Mouse (Mus musculus) embryonic facial prominence, embryonic 13.5 days (tissue): Measurements from ENCODE around the gene Gm10037. TPM values are rescaled to one million over a fixed set of nuclear protein-coding genes. Genes with fewer than 3 reads are reported as not detected.
"Not testable (repeated sequence)": the region's sequence is repeated elsewhere in the genome, so short reads cannot be mapped to it uniquely, and the experiment has no call there.

Experiments
- ATAC-seq: fragments of 200-750 bp; cut with Nextera tagmentation; 2 replicates; pipeline ENCODE4 v1.8.0; 2017; ENCODE audit warnings: low read depth; ENCODE audit not compliant: insufficient number of reproducible peaks, insufficient read depth, low FRiP score, low TSS enrichment
- H3K27ac ChIP-seq: fragments of 300-500 bp; sonication (generic); 2 replicates; pipeline ENCODE4 v1.5.1; 2015; ENCODE audit warnings: moderate library complexity, mild to moderate bottlenecking, inconsistent platforms
- H3K27me3 ChIP-seq: fragments of 300-500 bp; sonication (generic); 2 replicates; pipeline ENCODE4 v1.6.1; 2015; ENCODE audit warnings: mild to moderate bottlenecking, inconsistent platforms
- H3K36me3 ChIP-seq: fragments of 300-500 bp; sonication (generic); 2 replicates; pipeline ENCODE4 v1.6.1; 2015; ENCODE audit warnings: mild to moderate bottlenecking, inconsistent platforms
- H3K4me1 ChIP-seq: fragments of 300-500 bp; sonication (generic); 2 replicates; pipeline ENCODE4 v1.6.1; 2015; ENCODE audit warnings: inconsistent platforms
- H3K4me2 ChIP-seq: fragments of 300-500 bp; sonication (generic); 2 replicates; pipeline ENCODE4 v1.6.1; 2015; ENCODE audit warnings: moderate library complexity, mild to moderate bottlenecking, inconsistent platforms
- H3K4me3 ChIP-seq: fragments of 300-500 bp; sonication (generic); 2 replicates; pipeline ENCODE4 v1.5.1; 2015; ENCODE audit warnings: mild to moderate bottlenecking, inconsistent platforms
- H3K9ac ChIP-seq: fragments of 300-500 bp; sonication (generic); 2 replicates; pipeline ENCODE4 v1.6.1; 2015; ENCODE audit warnings: mild to moderate bottlenecking, inconsistent platforms
- H3K9me3 ChIP-seq: fragments of 300-500 bp; sonication (generic); 2 replicates; pipeline ENCODE4 v1.6.1; 2016; ENCODE audit warnings: inconsistent platforms
- WGBS: fragments of 180-500 bp; shearing (Covaris S2); methylation state at CpG from one replicate; pipeline ENCODE4 v1.1.7; 2015; ENCODE audit warnings: mixed read lengths; 5-methylcytosine and 5-hydroxymethylcytosine counted together
- polyA plus RNA-seq: library from polyadenylated mRNA; unstranded; fragments of >200 nt; fragmentation: Nextera tagmentation; extraction: Ambion mirVana; gene quantifications from 2 replicates; pipeline ENCODE4 v1.2.1, GENCODE M21; 2015

Gm10037 gene
- 4.1 and 6.0 TPM in 2 replicates for polyA plus RNA-seq

DNA sequence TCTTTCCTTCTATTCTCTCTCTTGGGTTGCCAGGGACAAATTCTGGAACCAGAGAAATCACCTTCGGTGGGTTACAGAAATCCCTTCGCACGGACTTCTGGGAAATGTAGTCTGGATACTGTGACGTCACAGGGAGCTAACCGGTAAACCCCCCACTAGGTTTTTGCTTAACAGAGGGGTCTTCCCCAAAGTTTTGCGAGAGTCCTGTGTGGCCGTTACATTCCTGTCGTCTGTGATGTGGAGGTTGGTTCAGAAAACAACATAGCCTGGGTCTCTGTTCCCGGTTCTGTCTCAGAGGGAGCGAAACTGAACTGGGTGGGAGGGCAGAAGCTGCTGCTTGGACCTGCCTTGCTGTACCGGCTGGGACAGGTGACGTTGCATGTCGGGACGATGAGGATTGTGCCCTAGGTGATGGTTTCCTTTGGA lies at the start of gene Gm10037:
Gene Gm10037 (plus strand): TSS at position 196 of the 426 bp plus-strand sequence.
- 0 out of 2 replicates have a peak, but pooled peaks have one; percentile 56 for ATAC-seq
- Histone ChIP-seq H3K4me3 (peak within 1 kb of the TSS; percentile 62), H3K27me3 (no peaks in the 10 kb centered on the region), H3K9me3 (peaks cover 7% of the 10 kb centered on the region; the same call in 1 of the 2 replicates), H3K36me3 (peaks cover 12% of the 10 kb centered on the region), H3K4me1 (no peaks in the 10 kb centered on the region), H3K27ac (no peak within 1 kb of the TSS; the same call in 1 of the 2 replicates), H3K4me2 (peak within 1 kb of the TSS; percentile 68), H3K9ac (peak within 1 kb of the TSS; percentile 76)
- 2% methylated on average over 14 of the region's 14 CpGs for WGBS

GRCm38 (mm10) chr13:67791921-67792455 lies 38.9 kb upstream of the Gm10037 start:
- Histone ChIP-seq H3K4me2 (no peak overlapping the region), H3K9ac (no peak overlapping the region), H3K4me3 (no peak overlapping the region), H3K9me3 (0 out of 2 replicates have a peak, but pooled peaks cover 3% of the 10 kb centered on the region), H3K36me3 (peaks cover 6% of the 10 kb centered on the region), H3K27ac (no peak overlapping the region), H3K4me1 (no peaks in the 10 kb centered on the region), H3K27me3 (no peaks in the 10 kb centered on the region)
- ATAC-seq: no peak
- 90% methylated on average over 10 of the region's 10 CpGs for WGBS

- ATAC-seq: no peak
- Histone ChIP-seq H3K4me1 (no peaks in the 10 kb centered on the region), H3K9ac (no peak overlapping the region), H3K27me3 (no peaks in the 10 kb centered on the region), H3K27ac (no peak overlapping the region), H3K9me3 (no peaks in the 10 kb centered on the region), H3K36me3 (no peaks in the 10 kb centered on the region), H3K4me3 (no peak overlapping the region), H3K4me2 (no peak overlapping the region)
- whole genome bisulfite sequencing: 62% methylated on average over 3 of the region's 3 CpGs
Observed at GRCm38 (mm10) chr13:67798618-67799017, 32.3 kb upstream of the Gm10037 start.

DNA sequence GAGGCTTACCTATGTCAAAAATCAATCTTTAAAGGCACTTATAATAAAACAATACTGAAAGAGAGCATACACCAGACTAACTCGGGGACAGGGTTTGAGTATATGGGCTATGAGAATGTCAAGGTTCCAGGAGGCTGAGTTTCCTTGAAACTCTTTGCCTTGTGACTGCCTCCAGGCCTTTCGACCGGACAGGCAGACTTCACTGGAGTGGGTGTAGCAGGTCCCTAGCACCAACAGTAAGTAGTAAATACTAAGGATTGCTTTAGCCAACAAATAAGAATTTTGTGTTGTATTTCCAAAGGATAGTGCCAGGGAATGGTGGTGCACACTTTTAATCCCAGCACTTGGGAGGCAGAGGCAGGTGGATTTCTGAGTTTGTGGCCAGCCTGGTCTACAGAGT lies 31.8 kb upstream of the Gm10037 start:
- ATAC-seq, H3K36me3 ChIP-seq, H3K4me2 ChIP-seq, H3K9ac ChIP-seq, H3K27ac ChIP-seq, H3K9me3 ChIP-seq, H3K4me3 ChIP-seq, H3K27me3 ChIP-seq, H3K4me1 ChIP-seq: not testable (repeated sequence)
- 86% methylated on average over 3 of the region's 3 CpGs for WGBS

DNA sequence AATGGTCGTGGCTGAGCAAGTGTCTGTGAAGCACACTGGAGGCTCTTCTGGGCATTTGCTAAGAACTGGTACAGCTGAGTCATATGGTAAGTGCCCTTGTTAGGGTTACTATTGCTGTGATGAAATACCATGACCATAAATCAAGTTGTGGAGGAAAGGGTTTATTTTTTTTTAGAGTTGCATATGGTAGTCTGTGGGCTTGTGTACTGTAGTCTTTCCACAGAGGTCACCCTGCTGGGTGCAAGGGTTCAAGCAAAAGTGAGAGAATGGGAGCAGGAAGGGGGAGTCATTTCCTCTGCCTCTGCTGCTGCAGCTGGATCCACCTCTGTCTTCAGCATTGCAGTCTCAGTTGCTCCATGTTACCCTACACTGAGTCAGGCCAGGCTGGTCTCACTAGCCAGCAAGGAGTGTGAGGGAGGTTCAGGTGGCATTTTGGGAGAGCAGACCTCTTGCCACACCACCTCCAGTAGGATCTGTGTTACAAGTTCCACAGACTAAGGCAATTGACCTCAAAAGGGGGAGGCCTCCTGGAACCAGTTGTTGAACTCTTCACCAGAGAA lies 19.2 kb upstream of the Gm10037 start:
- WGBS: 62% methylated on average over 1 of the region's 1 CpGs
- H3K9ac ChIP-seq: no peak overlapping the region
- no peak overlapping the region for H3K4me3 ChIP-seq
- no peak for ATAC-seq
- 0 out of 2 replicates have a peak, but pooled peaks cover 5% of the 10 kb centered on the region for H3K36me3 ChIP-seq
- H3K4me2 ChIP-seq: no peak overlapping the region
- 0 out of 2 replicates have a peak, but pooled peaks cover 4% of the 10 kb centered on the region for H3K9me3 ChIP-seq
- no peaks in the 10 kb centered on the region for H3K27me3 ChIP-seq
- peaks cover 3% of the 10 kb centered on the region; the same call in 1 of the 2 replicates for H3K4me1 ChIP-seq
- no peak overlapping the region for H3K27ac ChIP-seq

GRCm38 (mm10) chr13:67812961-67813709 lies 17.8 kb upstream of the Gm10037 start:
- WGBS: 76% methylated on average over 8 of the region's 8 CpGs
- Histone ChIP-seq H3K4me2 (peak overlapping the region; percentile 72; the same call in 1 of the 2 replicates), H3K27ac (peak overlapping the region; percentile 91; the same call in 1 of the 2 replicates), H3K36me3 (0 out of 2 replicates have a peak, but pooled peaks cover 10% of the 10 kb centered on the region), H3K4me3 (peak overlapping the region; percentile 84), H3K27me3 (no peaks in the 10 kb centered on the region), H3K9me3 (0 out of 2 replicates have a peak, but pooled peaks cover 11% of the 10 kb centered on the region), H3K9ac (no peak overlapping the region; the same call in 1 of the 2 replicates), H3K4me1 (peaks cover 3% of the 10 kb centered on the region; the same call in 1 of the 2 replicates)
- ATAC-seq: no peak

GRCm38 (mm10) chr13:67813710-67814660 lies 16.9 kb upstream of the Gm10037 start, which contains the start of gene Zfp273:
Gene Zfp273, plus strand, starts transcription at chr13:67813740.
- WGBS: 5% methylated on average over 31 of the region's 31 CpGs
- H3K4me3 ChIP-seq: peak within 1 kb of the TSS; percentile 84
- peak; percentile 90 for ATAC-seq
- H3K4me2 ChIP-seq: peak within 1 kb of the TSS; percentile 72
- peak within 1 kb of the TSS; percentile 91 for H3K27ac ChIP-seq
- no peaks in the 10 kb centered on the region for H3K27me3 ChIP-seq
- H3K4me1 ChIP-seq: peaks cover 3% of the 10 kb centered on the region; the same call in 1 of the 2 replicates
- H3K9me3 ChIP-seq: 0 out of 2 replicates have a peak, but pooled peaks cover 16% of the 10 kb centered on the region
- peaks cover 17% of the 10 kb centered on the region for H3K36me3 ChIP-seq
- H3K9ac ChIP-seq: peak within 1 kb of the TSS; percentile 81

DNA sequence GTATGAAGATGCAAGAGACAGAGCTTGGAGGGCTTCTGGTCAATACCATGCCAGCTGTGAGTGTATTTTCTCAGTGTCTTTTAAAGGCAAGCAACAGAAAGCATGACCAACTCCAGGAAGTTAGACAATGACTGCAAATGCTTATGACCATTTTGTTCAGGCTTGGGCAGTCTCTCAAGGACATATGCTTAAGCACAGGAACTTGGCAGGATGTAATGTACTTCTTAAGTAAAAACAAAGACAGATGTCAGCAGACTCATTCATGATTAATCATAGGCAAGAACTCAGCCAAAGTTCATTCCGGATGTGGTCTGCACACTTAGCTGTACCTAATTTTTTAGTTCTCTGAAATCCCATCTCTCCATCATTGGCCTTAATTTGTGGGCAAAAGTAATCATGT lies 12.3 kb upstream of the Gm10037 start:
- Histone ChIP-seq H3K36me3 (peaks cover 44% of the 10 kb centered on the region), H3K27ac (no peak overlapping the region), H3K4me1 (peaks cover 3% of the 10 kb centered on the region; the same call in 1 of the 2 replicates), H3K27me3 (no peaks in the 10 kb centered on the region), H3K9ac (no peak overlapping the region), H3K4me3 (no peak overlapping the region), H3K9me3 (peaks cover 26% of the 10 kb centered on the region), H3K4me2 (no peak overlapping the region)
- 83% methylated on average over 1 of the region's 1 CpGs for WGBS
- no peak for ATAC-seq

DNA sequence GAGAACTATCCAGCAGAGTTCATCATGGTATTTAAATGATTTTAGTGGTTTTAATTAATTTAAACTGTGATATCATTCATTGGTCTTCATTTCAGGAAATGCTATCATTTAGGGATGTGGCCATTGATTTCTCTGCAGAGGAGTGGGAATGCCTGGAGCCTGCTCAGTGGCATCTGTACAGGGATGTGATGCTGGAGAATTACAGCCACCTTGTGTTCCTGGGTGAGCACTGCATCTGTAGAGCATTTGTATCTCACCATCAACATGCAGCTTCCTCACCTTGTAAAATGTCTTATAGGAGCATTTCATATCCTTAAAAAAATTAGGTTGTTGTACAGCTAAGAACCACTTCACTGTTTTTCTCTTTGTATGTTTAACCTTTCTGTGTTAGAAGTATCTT lies 2.2 kb downstream of the Gm10037 start:
- not testable (repeated sequence) for H3K36me3 ChIP-seq, H3K27me3 ChIP-seq, H3K4me3 ChIP-seq, H3K4me1 ChIP-seq, H3K9me3 ChIP-seq, H3K4me2 ChIP-seq, ATAC-seq, H3K9ac ChIP-seq, H3K27ac ChIP-seq

GRCm38 (mm10) chr13:67843775-67844118 lies 12.8 kb downstream of the Gm10037 start:
- 36% methylated on average over 6 of the region's 6 CpGs for WGBS
- Histone ChIP-seq H3K4me2 (peak overlapping the region; percentile 58), H3K36me3 (no peaks in the 10 kb centered on the region), H3K4me3 (peak overlapping the region; percentile 42), H3K27me3 (no peaks in the 10 kb centered on the region), H3K4me1 (peaks cover 7% of the 10 kb centered on the region; the same call in 1 of the 2 replicates), H3K27ac (no peak overlapping the region), H3K9ac (peak overlapping the region; percentile 66), H3K9me3 (no peaks in the 10 kb centered on the region)
- ATAC-seq: no peak
